19 mouse cellular contexts compared by ENCODE assay signal in the genomic region with DNA sequence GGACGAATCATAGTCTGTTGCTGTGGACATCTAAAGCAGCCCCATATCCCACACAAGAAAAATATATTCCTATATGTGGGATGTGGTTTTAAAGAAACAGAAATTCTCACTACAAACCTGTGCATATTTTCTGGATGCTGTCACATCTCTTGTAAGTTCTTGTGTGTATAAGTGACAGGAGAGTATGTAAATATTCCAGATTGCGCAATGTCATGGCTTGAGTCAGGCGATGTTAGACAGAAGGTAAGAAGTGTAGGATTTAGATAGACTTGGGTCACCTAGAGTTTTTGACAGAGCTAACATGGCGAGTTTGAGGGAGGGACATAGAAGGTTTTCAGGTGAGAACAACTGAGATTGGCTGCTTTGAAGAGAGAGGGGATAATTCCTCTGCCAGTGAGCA.
"Had no signal": no experiment of that assay in that cellular context is flagged by ENCODE, and none has a peak within 500 bp of the region (broad histone marks: within the 10 kb centered on the region; RNA-seq: fewer than 3 reads in every experiment).

No protein-coding gene starts in this region.

- H3K36me3 ChIP-seq: liver, embryonic 13.5 days; liver, embryonic 15.5 days; midbrain, embryonic 13.5 days; midbrain, embryonic 15.5 days; neural tube, embryonic 13.5 days; neural tube, embryonic 15.5 days had no signal

- H3K4me1 ChIP-seq: liver, embryonic 13.5 days; liver, embryonic 15.5 days; megakaryocyte, embryonic 14.5 days had no signal

- H3K27me3 ChIP-seq: liver, embryonic 13.5 days; liver, embryonic 15.5 days; megakaryocyte, embryonic 14.5 days; midbrain, embryonic 13.5 days; midbrain, embryonic 15.5 days; neural tube, embryonic 13.5 days; neural tube, embryonic 15.5 days had no signal

- H3K4me3 ChIP-seq: liver, embryonic 13.5 days; liver, embryonic 15.5 days; megakaryocyte, embryonic 14.5 days; midbrain, embryonic 13.5 days; midbrain, embryonic 15.5 days; neural tube, embryonic 13.5 days; neural tube, embryonic 15.5 days had no signal

- H3K4me2 ChIP-seq: liver, embryonic 11.5 days; liver, embryonic 13.5 days; liver, embryonic 15.5 days; lung, embryonic 14.5 days; midbrain, embryonic 13.5 days; midbrain, embryonic 15.5 days; neural tube, embryonic 13.5 days; neural tube, embryonic 15.5 days had no signal

- H3K27ac ChIP-seq: liver, embryonic 13.5 days; liver, embryonic 15.5 days; macrophage; neural tube, embryonic 15.5 days had no signal

- DNase-seq: liver, embryonic 13.5 days; liver, postnatal 0 days; lung, embryonic 14.5 days; retina, postnatal 1 day; right cerebral cortex, adult 18-20 months; right cerebral cortex, postnatal 25 days; right cerebral cortex, postnatal 4 days; spleen, adult 18-20 months; thymus, adult 18-20 months; thymus, postnatal 14 days; thymus, postnatal 36 days had no signal
